Mouse (Mus musculus): ENCODE data around the gene Mical2. TPM values are rescaled to one million over a fixed set of nuclear protein-coding genes. Genes with fewer than 3 reads are reported as not detected.

Mical2 gene
- total and polyA plus RNA-seq, 3 experiments: not detected

DNA sequence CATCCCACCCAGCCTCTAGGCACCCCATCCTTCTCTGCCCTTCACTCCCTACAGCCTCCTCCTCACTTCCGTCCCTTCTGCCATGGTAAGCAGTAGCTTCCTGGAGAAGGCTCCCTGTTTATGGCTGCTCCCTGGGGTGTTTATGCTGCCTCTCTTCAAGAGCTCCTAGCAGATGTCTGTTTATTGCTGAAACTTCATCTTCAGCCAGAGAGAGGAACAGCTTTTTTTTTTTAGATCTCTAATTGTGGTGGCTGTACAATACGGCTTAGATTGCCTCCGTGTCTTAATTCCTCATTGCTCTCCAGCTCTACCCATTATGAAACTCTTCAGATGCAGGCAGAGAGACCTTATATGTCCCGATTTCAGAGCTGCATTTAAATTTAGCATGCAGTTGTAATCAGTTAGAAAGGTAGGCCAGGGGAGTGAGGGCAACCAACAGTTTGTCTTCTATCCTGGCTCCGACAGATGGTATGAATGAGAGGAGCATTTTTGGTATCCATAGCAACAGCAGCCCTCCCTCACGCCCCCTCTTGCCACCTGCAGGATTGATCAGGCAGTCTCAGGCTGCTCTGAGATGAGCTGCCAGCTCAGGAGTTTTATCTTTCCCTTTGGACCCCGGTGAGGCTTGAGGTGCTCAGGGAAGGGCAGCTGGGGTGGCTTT, 7.8 kb downstream of the Mical2 start:
- no peak overlapping the region for H3K4me2 ChIP-seq (ENCODE audit: insufficient read depth, low read depth, poor library complexity, severe bottlenecking)

DNA sequence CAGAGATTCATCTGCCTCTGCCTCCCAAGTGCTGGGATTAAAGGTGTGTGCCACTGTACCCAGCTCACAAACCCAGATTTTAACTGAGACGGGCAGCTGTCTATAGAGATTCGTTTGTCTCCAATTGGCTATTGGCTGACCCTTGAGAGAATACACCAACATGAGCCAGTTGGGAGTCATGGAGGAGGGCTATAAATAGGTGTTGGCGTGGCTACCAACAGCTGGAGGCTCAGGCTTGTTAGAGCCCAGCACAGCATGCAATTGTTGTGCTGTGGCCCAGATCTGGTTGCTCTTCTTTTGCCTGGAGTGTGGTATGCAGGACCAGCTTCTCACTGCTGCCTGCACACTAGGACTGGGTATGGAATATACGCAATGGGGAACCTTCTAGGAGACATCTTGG, 8.8 kb downstream of the Mical2 start:
- Histone ChIP-seq H3K79me2 (replicated peaks; ENCODE audit: control insufficient read depth, extremely low read depth, insufficient read depth, poor library complexity, severe bottlenecking) (no peaks in the 10 kb centered on the region), H3K9ac (ENCODE audit: insufficient read depth, low read depth) (no peak overlapping the region), H3K4me3 (replicated peaks in 1 of 3; ENCODE audit: low read depth in 2 of 3, low read length in 2 of 3, poor library complexity in 1 of 3) (no peak overlapping the region), H3K27ac (ENCODE audit: insufficient read depth, low read depth) (no peak overlapping the region), H3K4me2 (ENCODE audit: insufficient read depth, low read depth, poor library complexity, severe bottlenecking) (no peak overlapping the region), H3K36me3 (replicated peaks in 1 of 2; ENCODE audit: control insufficient read depth in 1 of 2, insufficient read depth in 1 of 2, low read length in 1 of 2) (no peaks in the 10 kb centered on the region), H3K4me1 (ENCODE audit: control insufficient read depth in 1 of 2, insufficient read depth in 2 of 2) (no peaks in the 10 kb centered on the region), H3K9me3 (replicated peaks; ENCODE audit: low read length) (no peaks in the 10 kb centered on the region), H3K27me3 (replicated peaks) (peaks cover 94% of the 10 kb centered on the region)
- no peak for DNase-seq (ENCODE audit: extremely low read depth)
- dilution Hi-C loops (cut with MboI; ENCODE audit: extremely low pct_ligation_motif_present, extremely low pct_unique_long_range_greater_than_20kb, low sequenced_read_pairs) (no loop called here), in situ Hi-C loops (cut with MboI; ENCODE audit: low pct_ligation_motif_present, low pct_unique_long_range_greater_than_20kb, low sequenced_read_pairs) (no loop called here)
- TF ChIP-seq CHD2 (IDR thresholded peaks at IDR 0.05; ENCODE audit: low read length) (no peak), PAX5 (IDR thresholded peaks at IDR 0.05; ENCODE audit: low read length) (no peak), MAZ (IDR thresholded peaks at IDR 0.05; ENCODE audit: low read depth, low read length) (no peak), TBP (conservative IDR thresholded peaks at IDR 0.05; ENCODE audit: low read depth, low read length) (no peak), MXI1 (IDR thresholded peaks at IDR 0.05; ENCODE audit: low read depth, low read length) (no peak)

More for the DNA sequence above, 7.8 kb downstream of the Mical2 start:
- DNase-seq (ENCODE audit: extremely low read depth): no peak
- dilution Hi-C loops (cut with MboI; ENCODE audit: extremely low pct_ligation_motif_present, extremely low pct_unique_long_range_greater_than_20kb, low sequenced_read_pairs) (no loop called here), in situ Hi-C loops (cut with MboI; ENCODE audit: low pct_ligation_motif_present, low pct_unique_long_range_greater_than_20kb, low sequenced_read_pairs) (no loop called here)
- H3K4me1 ChIP-seq (ENCODE audit: control insufficient read depth in 1 of 2, insufficient read depth in 2 of 2): no peaks in the 10 kb centered on the region
- H3K9ac ChIP-seq (ENCODE audit: insufficient read depth, low read depth): no peak overlapping the region
- no peaks in the 10 kb centered on the region for H3K36me3 ChIP-seq (replicated peaks in 1 of 2; ENCODE audit: control insufficient read depth in 1 of 2, insufficient read depth in 1 of 2, low read length in 1 of 2)
- H3K79me2 ChIP-seq (replicated peaks; ENCODE audit: control insufficient read depth, extremely low read depth, insufficient read depth, poor library complexity, severe bottlenecking): no peaks in the 10 kb centered on the region
- H3K9me3 ChIP-seq (replicated peaks; ENCODE audit: low read length): no peaks in the 10 kb centered on the region
- no peak for TF ChIP-seq ZKSCAN1 (IDR thresholded peaks at IDR 0.05; ENCODE audit: borderline replicate concordance, low read depth, low read length)
- no peak for TF ChIP-seq MAFK (IDR thresholded peaks at IDR 0.05; ENCODE audit: insufficient replicate concordance, low read length)
- no peak for TF ChIP-seq IRF4 (IDR thresholded peaks at IDR 0.05; ENCODE audit: low read depth, low read length)
- no peak for TF ChIP-seq MYC (IDR thresholded peaks at IDR 0.05; ENCODE audit: low read depth, low read length)
- no peak for TF ChIP-seq MAZ (IDR thresholded peaks at IDR 0.05; ENCODE audit: low read depth, low read length)
- no peak for TF ChIP-seq TBP (conservative IDR thresholded peaks at IDR 0.05; ENCODE audit: low read depth, low read length)
- TF ChIP-seq TCF12 (IDR thresholded peaks at IDR 0.05; ENCODE audit: low read depth, low read length): no peak
- no peak for TF ChIP-seq KAT2A (IDR thresholded peaks at IDR 0.05; ENCODE audit: insufficient replicate concordance, low read length)
- no peak for TF ChIP-seq ZMIZ1 (IDR thresholded peaks at IDR 0.05; ENCODE audit: low read depth, low read length)
- no peak for TF ChIP-seq MAX (IDR thresholded peaks at IDR 0.05; ENCODE audit: low read length)
- no peak for TF ChIP-seq PAX5 (IDR thresholded peaks at IDR 0.05; ENCODE audit: low read length)
- H3K4me3 ChIP-seq (replicated peaks in 1 of 3; ENCODE audit: low read depth in 2 of 3, low read length in 2 of 3, poor library complexity in 1 of 3): no peak overlapping the region
- no peak overlapping the region for H3K27ac ChIP-seq (ENCODE audit: insufficient read depth, low read depth)
- H3K27me3 ChIP-seq (replicated peaks): peaks cover 93% of the 10 kb centered on the region

DNA sequence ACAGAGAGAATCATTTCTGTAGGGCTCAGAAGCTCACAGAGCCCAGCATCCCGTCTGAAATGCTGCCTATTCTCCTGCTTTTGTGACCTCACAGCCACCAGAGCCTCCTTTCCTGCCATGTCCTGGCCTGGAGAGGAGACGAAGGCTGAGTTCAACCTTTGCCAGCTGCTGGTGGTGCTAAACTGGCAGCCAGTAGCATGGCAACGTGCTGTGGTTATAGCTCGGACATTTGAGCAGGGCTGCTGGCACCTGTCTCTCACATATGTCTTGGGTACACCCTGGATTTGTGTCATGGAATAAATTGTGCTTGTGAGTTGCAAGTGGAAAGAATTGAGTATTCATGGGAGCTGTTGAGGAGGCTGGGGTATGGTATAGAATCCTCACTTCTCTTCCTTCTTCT, 9.8 kb downstream of the Mical2 start:
- TF ChIP-seq SIN3A (IDR thresholded peaks at IDR 0.05; ENCODE audit: low read length) (no peak), PAX5 (IDR thresholded peaks at IDR 0.05; ENCODE audit: low read length) (no peak), ZNF384 (IDR thresholded peaks at IDR 0.05; ENCODE audit: low read depth, low read length) (no peak), MAFK (IDR thresholded peaks at IDR 0.05; ENCODE audit: insufficient replicate concordance, low read length) (no peak), MAX (IDR thresholded peaks at IDR 0.05; ENCODE audit: low read length) (no peak), ZMIZ1 (IDR thresholded peaks at IDR 0.05; ENCODE audit: low read depth, low read length) (no peak), TCF12 (IDR thresholded peaks at IDR 0.05; ENCODE audit: low read depth, low read length) (no peak), KAT2A (IDR thresholded peaks at IDR 0.05; ENCODE audit: insufficient replicate concordance, low read length) (no peak), ELF1 (IDR thresholded peaks at IDR 0.05; ENCODE audit: low read depth, low read length) (no peak), TBP (conservative IDR thresholded peaks at IDR 0.05; ENCODE audit: low read depth, low read length) (no peak), MEF2A (IDR thresholded peaks at IDR 0.05; ENCODE audit: borderline replicate concordance, low read depth, low read length) (no peak), MXI1 (IDR thresholded peaks at IDR 0.05; ENCODE audit: low read depth, low read length) (no peak)
- Histone ChIP-seq H3K9me3 (replicated peaks; ENCODE audit: low read length) (no peaks in the 10 kb centered on the region), H3K4me1 (ENCODE audit: control insufficient read depth in 1 of 2, insufficient read depth in 2 of 2) (no peaks in the 10 kb centered on the region), H3K9ac (ENCODE audit: insufficient read depth, low read depth) (no peak overlapping the region), H3K36me3 (replicated peaks in 1 of 2; ENCODE audit: control insufficient read depth in 1 of 2, insufficient read depth in 1 of 2, low read length in 1 of 2) (no peaks in the 10 kb centered on the region), H3K4me3 (replicated peaks in 1 of 3; ENCODE audit: low read depth in 2 of 3, low read length in 2 of 3, poor library complexity in 1 of 3) (no peak overlapping the region), H3K79me2 (replicated peaks; ENCODE audit: control insufficient read depth, extremely low read depth, insufficient read depth, poor library complexity, severe bottlenecking) (no peaks in the 10 kb centered on the region), H3K27ac (ENCODE audit: insufficient read depth, low read depth) (no peak overlapping the region), H3K27me3 (replicated peaks) (peaks cover 99% of the 10 kb centered on the region), H3K4me2 (ENCODE audit: insufficient read depth, low read depth, poor library complexity, severe bottlenecking) (no peak overlapping the region)
- DNase-seq (ENCODE audit: extremely low read depth): no peak
- dilution Hi-C loops (cut with MboI; ENCODE audit: extremely low pct_ligation_motif_present, extremely low pct_unique_long_range_greater_than_20kb, low sequenced_read_pairs): no loop called here
- in situ Hi-C loops (cut with MboI; ENCODE audit: low pct_ligation_motif_present, low pct_unique_long_range_greater_than_20kb, low sequenced_read_pairs): no loop called here

Data from CH12.LX (cell line).